Mouse (Mus musculus) layer of hippocampus, postnatal 10 days (tissue): Measurements from ENCODE around the gene Fam187b. TPM values are rescaled to one million over a fixed set of nuclear protein-coding genes. Genes with fewer than 3 reads are reported as not detected.
A peak's percentile ranks its signal among the peaks of the same experiment; 100 is the strongest.
"Not testable (repeated sequence)": the region's sequence is repeated elsewhere in the genome, so short reads cannot be mapped to it uniquely, and the experiment has no call there.

Experiments
- DNase-seq, 2 experiments: peaks; one replicate each; pipeline ENCODE4 v3.0.0; 2021; ENCODE audit warnings: low spot score in 2 of 2
- long read RNA-seq: library from polyadenylated mRNA; stranded (forward); transcript quantifications from one replicate; pipeline ENCODE4 v2.0.0, GENCODE M21; 2023
- total RNA-seq, 2 experiments: library from RNA; stranded (reverse); gene quantifications; 2 replicates each; pipeline ENCODE4 v1.2.3; 2021

The Fam187b gene
- under 1 TPM; 0.25 to 0.96 TPM for total RNA-seq
- long read RNA-seq = 0 reads

DNA sequence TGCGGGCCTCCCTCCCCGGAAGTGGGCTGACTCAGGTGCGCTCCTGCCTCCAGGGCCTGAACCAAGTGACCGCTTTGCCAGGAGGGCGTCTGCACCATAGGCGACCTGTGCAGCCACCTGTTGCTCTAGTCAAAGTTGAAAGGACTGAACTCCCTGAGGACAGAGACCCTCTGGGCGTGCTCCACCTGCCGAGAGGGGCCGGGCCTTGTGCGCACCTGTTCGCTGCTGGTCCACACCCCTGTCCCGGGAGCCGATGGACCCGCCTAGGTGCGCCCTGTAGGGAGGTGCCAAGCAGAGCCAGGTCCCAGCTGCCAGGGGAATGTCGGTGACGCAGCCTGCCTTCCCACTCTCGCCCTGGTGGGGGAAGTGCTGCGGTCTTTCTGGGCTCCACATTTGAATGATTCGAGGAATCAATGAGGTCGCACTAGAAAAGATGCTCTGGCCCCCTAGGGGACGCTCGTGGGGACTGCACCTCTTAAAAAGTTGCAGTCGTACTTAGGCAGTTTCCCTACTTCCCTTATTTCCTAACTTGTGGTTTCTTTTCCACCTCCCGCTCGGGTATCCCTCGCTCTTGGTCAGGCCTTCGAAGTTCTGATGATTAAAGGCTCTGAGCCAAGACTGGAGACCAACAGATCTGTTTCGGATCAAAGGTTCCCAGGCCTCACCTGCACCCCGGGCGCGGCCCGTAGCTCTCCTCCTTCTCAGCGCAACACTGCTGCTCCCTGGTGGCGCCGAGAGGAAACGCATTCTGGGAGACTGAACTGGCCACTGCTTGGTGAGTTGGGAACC, at the start of gene Fam187b:
TSS of gene Fam187b (plus strand) at position 290 of the 789 bp plus-strand sequence.
- peak; percentile 84 to 87 for DNase-seq

- no peak for DNase-seq
Observed at GRCm38 (mm10) chr7:30924071-30924470, 49.5 kb upstream of the Fam187b start.

DNA sequence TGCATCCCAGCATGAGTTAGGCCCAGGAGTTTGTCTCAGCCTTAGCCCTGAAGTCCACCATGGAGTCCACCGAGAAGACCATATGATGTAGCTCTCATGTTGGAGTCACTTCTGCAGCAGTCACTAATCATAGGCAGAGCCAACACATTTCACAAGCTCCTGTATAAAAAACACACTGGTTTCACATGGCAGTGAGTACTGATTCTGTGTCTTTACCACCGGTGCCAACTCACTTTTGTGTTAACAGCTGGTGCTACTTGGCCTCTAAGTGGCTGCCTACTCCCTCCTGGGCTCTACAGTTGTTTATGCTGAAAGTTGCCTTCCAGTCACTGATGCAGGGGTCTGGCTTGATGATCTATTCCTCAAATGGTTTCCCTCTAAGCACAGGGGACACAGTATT, 49.0 kb upstream of the Fam187b start, which contains the start of gene Hamp2:
TSS of gene Hamp2 (minus strand) at position 101 of the 400 bp plus-strand sequence.
- DNase-seq = not testable (repeated sequence)

GRCm38 (mm10) chr7:30935422-30936099, 38.0 kb upstream of the Fam187b start:
- DNase-seq = not testable (repeated sequence)

DNA sequence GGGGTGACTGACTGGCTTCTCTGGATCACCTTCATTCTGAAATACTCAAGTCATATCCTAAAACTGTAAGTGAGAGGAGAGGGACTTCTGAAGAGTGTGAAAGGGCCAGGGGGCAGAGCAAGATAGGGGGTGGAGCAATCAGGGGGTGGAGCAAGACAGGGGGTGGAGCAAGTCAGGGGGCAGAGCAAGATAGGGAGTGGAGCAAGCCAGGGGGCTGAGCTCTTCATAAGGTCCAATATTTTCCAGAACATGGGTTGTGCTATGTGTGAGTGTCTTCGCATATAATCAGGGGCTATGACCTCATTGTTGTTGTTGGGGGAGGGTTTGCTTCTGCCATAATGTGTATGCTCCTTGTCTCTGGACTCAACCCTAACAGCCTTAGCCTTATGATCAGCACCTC, 33.5 kb upstream of the Fam187b start:
- not testable (repeated sequence) for DNase-seq

DNA sequence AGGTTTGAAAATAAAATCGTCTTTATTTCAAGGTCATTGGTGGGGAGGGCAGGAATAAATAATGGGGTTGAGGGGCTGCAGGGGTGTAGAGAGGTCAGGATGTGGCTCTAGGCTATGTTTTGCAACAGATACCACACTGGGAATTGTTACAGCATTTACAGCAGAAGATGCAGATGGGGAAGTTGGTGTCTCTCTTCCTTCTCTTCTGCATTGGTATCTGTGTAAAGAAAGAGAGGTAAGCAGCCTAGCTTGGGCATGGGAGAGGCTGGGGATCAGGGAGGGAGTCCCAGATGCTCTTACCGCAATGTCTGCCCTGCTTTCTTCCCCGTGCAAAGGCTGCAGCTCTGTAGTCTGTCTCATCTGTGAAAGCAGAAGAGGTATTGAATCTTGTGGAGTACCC, 31.2 kb upstream of the Fam187b start:
- not testable (repeated sequence) for DNase-seq

DNA sequence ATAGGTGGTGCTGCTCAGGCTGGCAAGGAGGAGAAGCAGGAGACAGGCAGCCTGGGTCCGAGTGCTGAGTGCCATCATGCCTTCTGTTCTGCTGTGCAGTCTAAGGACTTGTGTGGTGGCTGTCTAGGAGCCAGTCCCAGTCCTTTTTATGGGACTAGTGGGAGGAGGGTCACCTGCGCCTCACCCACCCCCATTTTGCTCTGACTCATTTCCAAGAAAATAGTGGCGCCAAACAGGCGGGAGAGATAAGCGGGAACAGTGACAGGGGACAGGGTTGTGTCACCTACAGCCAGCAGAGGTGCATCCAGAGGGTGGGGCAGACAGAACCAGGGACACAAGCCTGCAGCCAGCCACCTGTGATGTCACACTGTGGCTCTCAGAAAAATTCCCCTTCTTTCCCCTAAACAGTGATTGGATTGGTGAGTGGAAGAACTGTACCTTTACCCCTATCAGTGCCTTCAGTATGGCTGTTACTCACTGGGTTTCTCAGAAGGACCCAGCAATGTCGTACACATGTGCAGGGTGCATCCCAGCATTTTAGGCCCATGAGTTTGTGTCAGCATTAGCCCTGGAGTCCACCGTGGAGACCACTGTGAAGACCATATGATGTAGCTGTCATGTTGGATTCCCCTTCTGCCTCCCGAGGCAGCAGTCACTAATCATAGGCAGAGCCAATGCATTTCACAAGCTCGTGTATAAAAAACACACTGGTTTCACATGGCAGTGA, 29.5 kb upstream of the Fam187b start, which contains the start of gene Hamp:
TSS of gene Hamp (minus strand) at position 124 of the 727 bp plus-strand sequence.
- DNase-seq = peak in 1 of 2 experiments; percentile 12

GRCm38 (mm10) chr7:30944706-30945105, 28.9 kb upstream of the Fam187b start:
- peak in 1 of 2 experiments; percentile 13 for DNase-seq

GRCm38 (mm10) chr7:30945466-30945865, 28.1 kb upstream of the Fam187b start:
- peak in 1 of 2 experiments; percentile 42 for DNase-seq

DNA sequence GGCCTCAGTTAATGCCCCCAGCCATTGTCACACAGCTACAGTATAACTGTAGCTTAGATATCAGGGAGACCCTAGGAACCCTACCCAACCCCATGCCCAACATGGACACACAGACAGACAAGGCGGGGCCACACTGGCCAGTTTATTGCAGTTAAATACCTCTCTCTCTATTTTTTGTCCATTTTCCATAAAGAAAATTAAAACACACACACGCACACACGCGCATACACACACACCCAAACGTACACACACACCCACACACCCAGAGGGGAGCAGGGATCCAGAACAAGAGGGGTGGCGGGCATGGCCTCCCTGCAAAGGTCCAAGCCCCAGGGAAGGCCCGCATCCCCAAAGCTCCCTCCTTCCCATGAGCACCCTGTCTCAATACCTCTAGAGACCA, 27.7 kb upstream of the Fam187b start:
- DNase-seq = peak in 1 of 2 experiments; percentile 8

- DNase-seq = not testable (repeated sequence)
Observed at GRCm38 (mm10) chr7:30949902-30950301, 23.7 kb upstream of the Fam187b start.

GRCm38 (mm10) chr7:30952441-30953265, 20.9 kb upstream of the Fam187b start:
- DNase-seq = no peak

DNA sequence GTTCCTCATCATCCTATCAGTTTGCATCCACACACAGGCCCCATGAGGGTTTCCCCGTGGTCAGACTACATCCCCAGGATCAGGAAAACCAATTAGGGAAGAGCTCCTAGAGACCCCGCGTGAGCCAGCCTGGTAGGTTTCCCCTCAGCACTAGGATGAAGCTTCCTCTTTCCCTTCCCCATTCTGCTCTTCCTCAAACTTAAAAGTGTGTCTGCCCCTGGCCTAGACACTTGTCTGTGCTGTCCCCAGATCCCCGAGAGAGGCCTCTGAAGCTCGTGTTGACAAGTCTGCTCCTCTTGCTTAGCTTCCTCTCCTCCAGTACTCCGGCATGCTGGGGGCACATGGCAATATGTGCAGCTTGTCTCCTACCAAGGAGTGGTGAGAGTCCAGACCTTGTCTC, 20.1 kb upstream of the Fam187b start:
- DNase-seq = no peak

GRCm38 (mm10) chr7:30954036-30954435, 19.6 kb upstream of the Fam187b start:
- DNase-seq = no peak

DNA sequence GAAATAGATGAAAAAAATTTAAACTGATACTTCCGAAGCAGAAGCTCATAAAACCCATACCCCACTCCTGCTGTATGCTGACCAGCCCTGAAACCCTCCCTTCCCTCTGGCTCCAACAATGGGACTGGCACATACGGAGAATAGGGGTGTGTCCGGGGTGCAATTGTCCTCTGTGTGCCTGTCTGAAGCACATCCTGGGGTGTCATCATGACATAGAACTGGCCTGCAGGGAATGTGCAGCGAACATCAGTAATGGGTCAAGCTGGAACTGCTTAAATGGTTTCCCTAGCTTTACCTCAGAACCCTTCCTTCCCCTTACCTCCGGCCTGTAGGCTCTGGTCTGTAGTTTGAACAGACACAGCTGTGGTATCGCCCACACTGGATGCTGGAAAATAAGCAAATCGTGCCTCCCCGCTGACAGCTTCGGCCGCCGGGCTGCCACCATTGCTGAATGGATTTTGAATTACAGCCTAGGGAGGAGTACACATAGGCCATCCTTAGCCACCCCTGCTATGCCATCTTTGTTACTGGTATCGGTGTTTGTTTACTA, 18.5 kb upstream of the Fam187b start:
- DNase-seq = no peak

GRCm38 (mm10) chr7:30955584-30956356, 17.8 kb upstream of the Fam187b start:
- peak; percentile 81 to 84 for DNase-seq

DNA sequence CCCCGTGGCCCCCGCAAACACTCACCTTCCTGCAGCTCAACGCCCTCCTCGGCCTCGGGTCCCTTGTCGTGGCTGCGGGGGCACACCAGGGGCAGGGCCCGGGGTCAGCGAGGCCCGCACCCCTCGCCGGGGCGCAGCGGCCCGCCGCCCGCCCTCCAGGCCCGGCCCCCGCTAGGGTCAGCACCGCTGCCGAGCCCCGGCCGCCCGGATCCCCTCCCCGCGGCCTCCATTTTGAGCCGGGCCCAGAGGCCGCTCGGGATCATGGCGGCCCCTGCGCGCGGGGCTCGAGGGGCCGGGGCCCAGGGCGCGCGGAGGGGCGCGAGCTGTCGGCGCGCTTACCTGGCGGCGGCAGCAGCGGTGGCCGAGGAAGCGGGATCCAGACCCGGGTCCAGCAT, 17.2 kb upstream of the Fam187b start:
- peak in 1 of 2 experiments; percentile 44 for DNase-seq

- DNase-seq = peak; percentile 76 to 83
Observed at GRCm38 (mm10) chr7:30956756-30957366, 16.7 kb upstream of the Fam187b start, which contains the start of gene Usf2. Gene Usf2 (minus strand): TSS chr7:30956803.

GRCm38 (mm10) chr7:30957367-30957783, 16.2 kb upstream of the Fam187b start:
- DNase-seq = peak; percentile 88 to 93
